Mouse (Mus musculus) testis, adult 2 months (tissue): ENCODE measurements around the gene Tnfsf8. TPM values are rescaled to one million over a fixed set of nuclear protein-coding genes. Genes with fewer than 3 reads are reported as not detected.

ENCODE experiments used
- H3K27ac ChIP-seq: fragments of 200-500 bp; 2 replicates; pipeline ENCODE4 v1.5.1; 2012; ENCODE audit warnings: low read depth, low read length; ENCODE audit not compliant: control insufficient read depth, insufficient read depth
- H3K27me3 ChIP-seq: fragments of 200-500 bp; 2 replicates; pipeline ENCODE4 v1.6.1; 2012; ENCODE audit warnings: mild to moderate bottlenecking, low read length, moderate library complexity; ENCODE audit not compliant: control insufficient read depth, insufficient read depth
- H3K36me3 ChIP-seq: fragments of 200-500 bp; 2 replicates; pipeline ENCODE4 v1.6.1; 2012; ENCODE audit warnings: mild to moderate bottlenecking, low read length; ENCODE audit not compliant: control insufficient read depth, insufficient read depth
- H3K4me1 ChIP-seq: fragments of 200-500 bp; 2 replicates; pipeline ENCODE4 v1.6.1; 2012; ENCODE audit warnings: low read length; ENCODE audit not compliant: control insufficient read depth, insufficient read depth
- H3K4me3 ChIP-seq: fragments of 200-500 bp; 2 replicates; pipeline ENCODE4 v1.5.1; 2012; ENCODE audit warnings: low read depth, mild to moderate bottlenecking, low read length, moderate library complexity, mixed read lengths; ENCODE audit not compliant: control insufficient read depth
- CTCF ChIP-seq: fragments of 200-500 bp; IDR thresholded peaks from 2 replicates; pipeline ENCODE4 v1.5.1; 2012; ENCODE audit warnings: low read depth, mild to moderate bottlenecking, inconsistent platforms, low read length, moderate library complexity; ENCODE audit not compliant: control insufficient read depth, insufficient read depth, insufficient replicate concordance
- POLR2A ChIP-seq: fragments of 200-500 bp; IDR thresholded peaks from 2 replicates; pipeline ENCODE4 v1.6.1; 2012; ENCODE audit warnings: low read depth, mild to moderate bottlenecking, inconsistent platforms, low read length, moderate library complexity; ENCODE audit not compliant: control insufficient read depth
- polyA plus RNA-seq: library from polyadenylated mRNA; depleted of rRNA; stranded (reverse); fragments of >200 nt; gene quantifications from 2 replicates; pipeline ENCODE4 v1.2.3, GENCODE M21; 2012

Tnfsf8 gene
- polyA plus RNA-seq, 1 experiment = 0.02 TPM

GRCm38 (mm10) chr4:63858646-63859224 lies 2.4 kb downstream of the Tnfsf8 start:
- no peaks in the 10 kb centered on the region for H3K36me3 ChIP-seq
- H3K4me3 ChIP-seq = no peak overlapping the region
- no peak overlapping the region for H3K27ac ChIP-seq
- TF ChIP-seq POLR2A (no peak), CTCF (no peak)
- no peaks in the 10 kb centered on the region for H3K27me3 ChIP-seq
- H3K4me1 ChIP-seq = peaks cover 7% of the 10 kb centered on the region

- no peak overlapping the region for H3K4me3 ChIP-seq
- no peaks in the 10 kb centered on the region for H3K36me3 ChIP-seq
- peaks cover 7% of the 10 kb centered on the region for H3K4me1 ChIP-seq
- TF ChIP-seq POLR2A (no peak), CTCF (no peak)
- H3K27ac ChIP-seq = no peak overlapping the region
- H3K27me3 ChIP-seq = no peaks in the 10 kb centered on the region
These were observed 4.4 kb downstream of the Tnfsf8 start for GRCm38 (mm10) chr4:63856764-63857163.

- TF ChIP-seq CTCF (no peak), POLR2A (no peak)
- Histone ChIP-seq H3K27me3 (no peaks in the 10 kb centered on the region), H3K4me1 (no peaks in the 10 kb centered on the region), H3K27ac (no peak overlapping the region), H3K4me3 (no peak overlapping the region), H3K36me3 (no peaks in the 10 kb centered on the region)
These were observed 7.3 kb downstream of the Tnfsf8 start for GRCm38 (mm10) chr4:63853782-63854386.

GRCm38 (mm10) chr4:63850082-63850481 lies 11.1 kb downstream of the Tnfsf8 start:
- Histone ChIP-seq H3K4me1 (no peaks in the 10 kb centered on the region), H3K27ac (no peak overlapping the region), H3K4me3 (no peak overlapping the region), H3K36me3 (no peaks in the 10 kb centered on the region), H3K27me3 (no peaks in the 10 kb centered on the region)
- TF ChIP-seq CTCF = no peak
- no peak for TF ChIP-seq POLR2A

GRCm38 (mm10) chr4:63846881-63847597 lies 14.1 kb downstream of the Tnfsf8 start:
- Histone ChIP-seq H3K4me1 (no peaks in the 10 kb centered on the region), H3K4me3 (no peak overlapping the region), H3K36me3 (no peaks in the 10 kb centered on the region), H3K27me3 (no peaks in the 10 kb centered on the region), H3K27ac (no peak overlapping the region)
- TF ChIP-seq POLR2A (no peak), CTCF (no peak)

GRCm38 (mm10) chr4:63845760-63846159 lies 15.4 kb downstream of the Tnfsf8 start:
- H3K4me1 ChIP-seq = no peaks in the 10 kb centered on the region
- H3K36me3 ChIP-seq = no peaks in the 10 kb centered on the region
- H3K27me3 ChIP-seq = no peaks in the 10 kb centered on the region
- TF ChIP-seq CTCF (no peak), POLR2A (no peak)
- no peak overlapping the region for H3K27ac ChIP-seq
- H3K4me3 ChIP-seq = no peak overlapping the region

- Histone ChIP-seq H3K36me3 (no peaks in the 10 kb centered on the region), H3K27ac (no peak overlapping the region), H3K27me3 (no peaks in the 10 kb centered on the region), H3K4me3 (no peak overlapping the region), H3K4me1 (no peaks in the 10 kb centered on the region)
- TF ChIP-seq CTCF (no peak), POLR2A (no peak)
These were observed 17.2 kb downstream of the Tnfsf8 start for GRCm38 (mm10) chr4:63843924-63844323.
